Mouse (Mus musculus): ENCODE data around the gene Slit2. TPM values are rescaled to one million over a fixed set of nuclear protein-coding genes. Genes with fewer than 3 reads are reported as not detected.
"Not testable (repeated sequence)": the region's sequence is repeated elsewhere in the genome, so short reads cannot be mapped to it uniquely, and the experiment has no call there.

The Slit2 gene
- polyA plus RNA-seq, 1 experiment from 2014 or later: 19.4 TPM

GRCm38 (mm10) chr5:48215248-48215647 lies 232.3 kb downstream of the Slit2 start:
- no peaks in the 10 kb centered on the region for H3K9me3 ChIP-seq (replicated peaks; ENCODE audit: control insufficient read depth, low read length)
- ATAC-seq (replicated peaks; ENCODE audit: insufficient number of reproducible peaks, low FRiP score, low TSS enrichment, low read depth) (no peak), DNase-seq (ENCODE audit: low spot score) (no peak)
- H3K27ac ChIP-seq (replicated peaks; ENCODE audit: low read depth, low read length): no peak overlapping the region
- H3K36me3 ChIP-seq (replicated peaks; ENCODE audit: control insufficient read depth, insufficient read depth, low read depth, low read length): no peaks in the 10 kb centered on the region
- no peak overlapping the region for H3K4me2 ChIP-seq (ENCODE audit: low read depth, low read length)
- H3K4me1 ChIP-seq (ENCODE audit: control insufficient read depth, insufficient read depth, low read length): no peaks in the 10 kb centered on the region
- H3K27me3 ChIP-seq (ENCODE audit: control insufficient read depth, insufficient read depth, low read length): no peaks in the 10 kb centered on the region
- 80% methylated on average over 2 of the region's 2 CpGs for WGBS
- H3K9ac ChIP-seq (replicated peaks; ENCODE audit: low read length): no peak overlapping the region
- H3K4me3 ChIP-seq (ENCODE audit: low read depth, low read length): no peak overlapping the region

DNA sequence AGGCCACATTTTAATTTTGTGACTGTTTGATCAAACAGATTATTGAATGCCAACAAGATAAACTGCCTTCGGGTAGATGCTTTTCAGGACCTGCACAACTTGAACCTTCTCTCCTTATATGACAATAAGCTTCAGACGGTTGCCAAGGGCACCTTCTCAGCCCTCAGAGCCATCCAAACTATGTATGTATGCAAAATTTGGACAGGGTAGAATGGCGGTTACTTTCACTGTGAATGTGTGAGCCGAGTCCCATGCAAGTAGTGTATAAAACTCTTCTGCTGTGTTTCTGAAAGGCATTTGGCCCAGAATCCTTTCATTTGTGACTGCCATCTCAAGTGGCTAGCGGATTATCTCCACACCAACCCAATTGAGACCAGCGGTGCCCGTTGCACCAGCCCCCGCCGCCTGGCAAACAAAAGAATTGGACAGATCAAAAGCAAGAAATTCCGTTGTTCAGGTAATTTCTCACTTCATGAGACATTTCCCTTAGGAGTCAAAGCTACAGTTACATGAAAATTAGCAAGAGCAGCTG lies 236.8 kb downstream of the Slit2 start:
- Histone ChIP-seq H3K4me3 (ENCODE audit: low read depth, low read length) (no peak overlapping the region), H3K4me2 (ENCODE audit: low read depth, low read length) (no peak overlapping the region), H3K36me3 (replicated peaks; ENCODE audit: control insufficient read depth, insufficient read depth, low read depth, low read length) (no peaks in the 10 kb centered on the region), H3K27me3 (ENCODE audit: control insufficient read depth, insufficient read depth, low read length) (no peaks in the 10 kb centered on the region), H3K9me3 (replicated peaks; ENCODE audit: control insufficient read depth, low read length) (no peaks in the 10 kb centered on the region), H3K9ac (replicated peaks; ENCODE audit: low read length) (no peak overlapping the region), H3K27ac (replicated peaks; ENCODE audit: low read depth, low read length) (no peak overlapping the region), H3K4me1 (ENCODE audit: control insufficient read depth, insufficient read depth, low read length) (no peaks in the 10 kb centered on the region)
- no peak for DNase-seq (ENCODE audit: low spot score)
- WGBS: 87% methylated on average over 10 of the region's 10 CpGs
- no peak for ATAC-seq (replicated peaks; ENCODE audit: insufficient number of reproducible peaks, low FRiP score, low TSS enrichment, low read depth)

- ATAC-seq (replicated peaks; ENCODE audit: insufficient number of reproducible peaks, low FRiP score, low TSS enrichment, low read depth): no peak
- H3K4me2 ChIP-seq (ENCODE audit: low read depth, low read length): no peak overlapping the region
- no peaks in the 10 kb centered on the region for H3K27me3 ChIP-seq (ENCODE audit: control insufficient read depth, insufficient read depth, low read length)
- 69% methylated on average over 2 of the region's 2 CpGs for WGBS
- H3K4me3 ChIP-seq (ENCODE audit: low read depth, low read length): no peak overlapping the region
- no peak overlapping the region for H3K9ac ChIP-seq (replicated peaks; ENCODE audit: low read length)
- DNase-seq (ENCODE audit: low spot score): no peak
- no peak overlapping the region for H3K27ac ChIP-seq (replicated peaks; ENCODE audit: low read depth, low read length)
- H3K9me3 ChIP-seq (replicated peaks; ENCODE audit: control insufficient read depth, low read length): no peaks in the 10 kb centered on the region
- no peaks in the 10 kb centered on the region for H3K36me3 ChIP-seq (replicated peaks; ENCODE audit: control insufficient read depth, insufficient read depth, low read depth, low read length)
- H3K4me1 ChIP-seq (ENCODE audit: control insufficient read depth, insufficient read depth, low read length): no peaks in the 10 kb centered on the region
Observed at GRCm38 (mm10) chr5:48225500-48225899, 242.6 kb downstream of the Slit2 start.

GRCm38 (mm10) chr5:48230430-48231080 lies 247.6 kb downstream of the Slit2 start:
- Histone ChIP-seq H3K36me3 (replicated peaks; ENCODE audit: control insufficient read depth, insufficient read depth, low read depth, low read length) (no peaks in the 10 kb centered on the region), H3K4me2 (ENCODE audit: low read depth, low read length) (no peak overlapping the region), H3K27me3 (ENCODE audit: control insufficient read depth, insufficient read depth, low read length) (no peaks in the 10 kb centered on the region), H3K4me1 (ENCODE audit: control insufficient read depth, insufficient read depth, low read length) (no peaks in the 10 kb centered on the region), H3K27ac (replicated peaks; ENCODE audit: low read depth, low read length) (no peak overlapping the region), H3K9me3 (replicated peaks; ENCODE audit: control insufficient read depth, low read length) (no peaks in the 10 kb centered on the region), H3K9ac (replicated peaks; ENCODE audit: low read length) (no peak overlapping the region), H3K4me3 (ENCODE audit: low read depth, low read length) (no peak overlapping the region)
- WGBS: 78% methylated on average over 6 of the region's 6 CpGs
- ATAC-seq (replicated peaks; ENCODE audit: insufficient number of reproducible peaks, low FRiP score, low TSS enrichment, low read depth): no peak
- DNase-seq (ENCODE audit: low spot score): no peak

GRCm38 (mm10) chr5:48234728-48235127 lies 251.8 kb downstream of the Slit2 start:
- no peaks in the 10 kb centered on the region for H3K27me3 ChIP-seq (ENCODE audit: control insufficient read depth, insufficient read depth, low read length)
- no peak overlapping the region for H3K4me2 ChIP-seq (ENCODE audit: low read depth, low read length)
- DNase-seq (ENCODE audit: low spot score) (no peak), ATAC-seq (replicated peaks; ENCODE audit: insufficient number of reproducible peaks, low FRiP score, low TSS enrichment, low read depth) (no peak)
- H3K9me3 ChIP-seq (replicated peaks; ENCODE audit: control insufficient read depth, low read length): no peaks in the 10 kb centered on the region
- H3K27ac ChIP-seq (replicated peaks; ENCODE audit: low read depth, low read length): no peak overlapping the region
- H3K4me1 ChIP-seq (ENCODE audit: control insufficient read depth, insufficient read depth, low read length): no peaks in the 10 kb centered on the region
- WGBS: 82% methylated on average over 4 of the region's 4 CpGs
- H3K36me3 ChIP-seq (replicated peaks; ENCODE audit: control insufficient read depth, insufficient read depth, low read depth, low read length): no peaks in the 10 kb centered on the region
- no peak overlapping the region for H3K4me3 ChIP-seq (ENCODE audit: low read depth, low read length)
- H3K9ac ChIP-seq (replicated peaks; ENCODE audit: low read length): no peak overlapping the region

- no peak overlapping the region for H3K27ac ChIP-seq (replicated peaks; ENCODE audit: low read depth, low read length)
- no peak for ATAC-seq (replicated peaks; ENCODE audit: insufficient number of reproducible peaks, low FRiP score, low TSS enrichment, low read depth)
- no peak overlapping the region for H3K4me3 ChIP-seq (ENCODE audit: low read depth, low read length)
- no peaks in the 10 kb centered on the region for H3K36me3 ChIP-seq (replicated peaks; ENCODE audit: control insufficient read depth, insufficient read depth, low read depth, low read length)
- no peaks in the 10 kb centered on the region for H3K27me3 ChIP-seq (ENCODE audit: control insufficient read depth, insufficient read depth, low read length)
- H3K4me2 ChIP-seq (ENCODE audit: low read depth, low read length): no peak overlapping the region
- H3K9ac ChIP-seq (replicated peaks; ENCODE audit: low read length): no peak overlapping the region
- H3K9me3 ChIP-seq (replicated peaks; ENCODE audit: control insufficient read depth, low read length): no peaks in the 10 kb centered on the region
- WGBS: 88% methylated on average over 6 of the region's 6 CpGs
- H3K4me1 ChIP-seq (ENCODE audit: control insufficient read depth, insufficient read depth, low read length): no peaks in the 10 kb centered on the region
- no peak for DNase-seq (ENCODE audit: low spot score)
Observed at GRCm38 (mm10) chr5:48235270-48235669, 252.3 kb downstream of the Slit2 start.

DNA sequence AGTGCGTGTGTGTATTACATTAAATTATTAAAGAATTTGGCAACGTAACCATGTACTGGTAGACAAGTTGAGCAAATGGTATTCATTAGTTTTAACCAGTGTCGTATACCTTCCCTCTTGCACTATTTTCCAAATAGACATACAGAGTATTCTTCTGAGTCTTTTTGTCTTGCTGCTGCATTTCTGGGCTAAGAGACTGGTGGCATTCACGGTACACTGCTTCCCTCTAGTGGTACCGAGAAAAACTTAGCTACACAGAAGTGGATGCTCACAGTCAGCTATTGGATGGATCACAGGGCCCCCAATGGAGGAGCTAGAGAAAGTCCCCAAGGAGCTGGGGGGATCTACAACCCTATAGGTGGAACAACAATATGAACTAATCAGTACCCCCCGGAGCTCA lies 257.8 kb downstream of the Slit2 start:
- not testable (repeated sequence) for ATAC-seq (replicated peaks; ENCODE audit: insufficient number of reproducible peaks, low FRiP score, low TSS enrichment, low read depth); H3K4me2 ChIP-seq (ENCODE audit: low read depth, low read length); H3K27ac ChIP-seq (replicated peaks; ENCODE audit: low read depth, low read length); H3K9me3 ChIP-seq (replicated peaks; ENCODE audit: control insufficient read depth, low read length); H3K4me3 ChIP-seq (ENCODE audit: low read depth, low read length); H3K4me1 ChIP-seq (ENCODE audit: control insufficient read depth, insufficient read depth, low read length); H3K27me3 ChIP-seq (ENCODE audit: control insufficient read depth, insufficient read depth, low read length); H3K36me3 ChIP-seq (replicated peaks; ENCODE audit: control insufficient read depth, insufficient read depth, low read depth, low read length); H3K9ac ChIP-seq (replicated peaks; ENCODE audit: low read length)
- 34% methylated on average over 6 of the region's 6 CpGs for WGBS
- DNase-seq (ENCODE audit: low spot score): peak; percentile 73

GRCm38 (mm10) chr5:48248327-48248726 lies 265.4 kb downstream of the Slit2 start:
- no peaks in the 10 kb centered on the region for H3K9me3 ChIP-seq (replicated peaks; ENCODE audit: control insufficient read depth, low read length)
- no peaks in the 10 kb centered on the region for H3K36me3 ChIP-seq (replicated peaks; ENCODE audit: control insufficient read depth, insufficient read depth, low read depth, low read length)
- H3K27me3 ChIP-seq (ENCODE audit: control insufficient read depth, insufficient read depth, low read length): no peaks in the 10 kb centered on the region
- ATAC-seq (replicated peaks; ENCODE audit: insufficient number of reproducible peaks, low FRiP score, low TSS enrichment, low read depth) (no peak), DNase-seq (ENCODE audit: low spot score) (no peak)
- 84% methylated on average over 4 of the region's 4 CpGs for WGBS
- no peak overlapping the region for H3K4me2 ChIP-seq (ENCODE audit: low read depth, low read length)
- H3K27ac ChIP-seq (replicated peaks; ENCODE audit: low read depth, low read length): no peak overlapping the region
- no peak overlapping the region for H3K9ac ChIP-seq (replicated peaks; ENCODE audit: low read length)
- H3K4me3 ChIP-seq (ENCODE audit: low read depth, low read length): no peak overlapping the region
- no peaks in the 10 kb centered on the region for H3K4me1 ChIP-seq (ENCODE audit: control insufficient read depth, insufficient read depth, low read length)
